Mouse (Mus musculus): ENCODE data around the gene Ptcd1.

DNA sequence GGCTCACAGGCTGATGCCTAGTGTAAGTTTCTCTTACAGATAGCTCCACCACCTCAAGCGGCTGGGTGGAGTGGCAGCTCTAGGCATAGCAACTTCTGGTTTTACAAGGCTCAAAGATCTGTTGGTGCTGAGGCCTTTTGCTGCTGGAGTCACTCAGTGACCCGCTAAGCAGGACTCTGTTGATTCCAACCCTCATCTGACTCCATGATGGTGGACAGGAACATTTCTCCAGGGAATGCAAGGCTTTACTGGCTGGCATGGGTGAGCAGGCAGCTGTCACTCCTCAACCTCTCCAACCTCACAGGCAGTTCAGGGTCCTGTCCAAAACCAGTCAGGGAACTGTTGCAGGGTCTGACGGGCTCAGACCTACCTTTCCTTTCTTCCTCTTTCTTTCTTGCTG is 35.9 kb downstream of the Ptcd1 start:
- TF ChIP-seq EP300 (IDR thresholded peaks at IDR 0.05; ENCODE audit: low read depth) (no peak), CTCF (IDR thresholded peaks at IDR 0.05; ENCODE audit: low read depth) (no peak)
